Mouse (Mus musculus) intestine, embryonic 15.5 days (tissue): Measurements from ENCODE around the gene BC005624. TPM values are rescaled to one million over a fixed set of nuclear protein-coding genes. Genes with fewer than 3 reads are reported as not detected.

Experiments used
- ATAC-seq: fragments of 200-750 bp; cut with Nextera tagmentation; 2 replicates; pipeline ENCODE4 v1.8.0; 2017; ENCODE audit warnings: moderate TSS enrichment, moderate library complexity
- H3K27ac ChIP-seq: fragments of 300-500 bp; sonication (generic); 2 replicates; pipeline ENCODE4 v1.5.1; 2015; ENCODE audit warnings: mild to moderate bottlenecking, inconsistent platforms
- H3K27me3 ChIP-seq: fragments of 300-500 bp; sonication (generic); replicated peaks from 2 replicates; pipeline ENCODE4 v1.6.1; 2015; ENCODE audit warnings: inconsistent platforms
- H3K36me3 ChIP-seq: fragments of 300-500 bp; sonication (generic); 2 replicates; pipeline ENCODE4 v1.6.1; 2015; ENCODE audit warnings: inconsistent platforms
- H3K4me1 ChIP-seq: fragments of 300-500 bp; sonication (generic); replicated peaks from 2 replicates; pipeline ENCODE4 v1.6.1; 2015; ENCODE audit warnings: inconsistent platforms
- H3K4me2 ChIP-seq: fragments of 300-500 bp; sonication (generic); replicated peaks from 2 replicates; pipeline ENCODE4 v1.6.1; 2015; ENCODE audit warnings: mild to moderate bottlenecking, inconsistent platforms
- H3K4me3 ChIP-seq: fragments of 300-500 bp; sonication (generic); replicated peaks from 2 replicates; pipeline ENCODE4 v1.5.1; 2015; ENCODE audit warnings: inconsistent platforms
- H3K9ac ChIP-seq: fragments of 300-500 bp; sonication (generic); 2 replicates; pipeline ENCODE4 v1.6.1; 2015; ENCODE audit warnings: inconsistent platforms
- H3K9me3 ChIP-seq: fragments of 300-500 bp; sonication (generic); 2 replicates; pipeline ENCODE4 v1.6.1; 2016; ENCODE audit warnings: inconsistent platforms
- WGBS: fragments of 180-500 bp; shearing (Covaris S2); methylation state at CpG from one replicate; pipeline ENCODE4 v1.1.7; 2015; 5-methylcytosine and 5-hydroxymethylcytosine counted together
- polyA plus RNA-seq: library from polyadenylated mRNA; unstranded; fragments of >200 nt; fragmentation: Nextera tagmentation; extraction: Ambion mirVana; gene quantifications from 2 replicates; pipeline ENCODE4 v1.2.1, GENCODE M21; 2015

Gene BC005624
- 48.3 and 49.6 TPM in 2 replicates for polyA plus RNA-seq

- H3K36me3 ChIP-seq = peaks cover 7% of the 10 kb centered on the region
- peak; percentile 98 for ATAC-seq
- under 1% methylated on average over 66 of the region's 66 CpGs for WGBS
- H3K4me2 ChIP-seq = peak within 1 kb of the TSS; percentile 75
- no peaks in the 10 kb centered on the region for H3K9me3 ChIP-seq
- peaks cover 27% of the 10 kb centered on the region for H3K4me1 ChIP-seq
- H3K9ac ChIP-seq = peak within 1 kb of the TSS; percentile 65
- H3K27ac ChIP-seq = no peak within 1 kb of the TSS; the same call in 1 of the 2 replicates
- H3K27me3 ChIP-seq = no peaks in the 10 kb centered on the region
- peak within 1 kb of the TSS; percentile 74 for H3K4me3 ChIP-seq
These were observed at the start of gene BC005624, which contains the start of gene Usp20 for GRCm38 (mm10) chr2:30981790-30982513. Gene BC005624, minus strand, starts transcription at chr2:30982201. Gene Usp20, plus strand, starts transcription at chr2:30982279.

GRCm38 (mm10) chr2:31026642-31027041 is 44.6 kb upstream of the BC005624 start:
- no peak overlapping the region for H3K27ac ChIP-seq
- H3K4me2 ChIP-seq = no peak overlapping the region
- peaks cover 12% of the 10 kb centered on the region for H3K36me3 ChIP-seq
- WGBS = 62% methylated on average over 8 of the region's 8 CpGs
- ATAC-seq = no peak; the same call in 1 of the 2 replicates
- H3K9ac ChIP-seq = no peak overlapping the region
- H3K27me3 ChIP-seq = no peaks in the 10 kb centered on the region
- no peaks in the 10 kb centered on the region for H3K4me1 ChIP-seq
- H3K4me3 ChIP-seq = no peak overlapping the region
- no peaks in the 10 kb centered on the region for H3K9me3 ChIP-seq

GRCm38 (mm10) chr2:31025458-31025857 is 43.5 kb upstream of the BC005624 start:
- no peaks in the 10 kb centered on the region for H3K27me3 ChIP-seq
- H3K9ac ChIP-seq = no peak overlapping the region
- ATAC-seq = no peak
- H3K9me3 ChIP-seq = no peaks in the 10 kb centered on the region
- WGBS = 79% methylated on average over 3 of the region's 3 CpGs
- peaks cover 13% of the 10 kb centered on the region for H3K36me3 ChIP-seq
- no peak overlapping the region for H3K27ac ChIP-seq
- no peak overlapping the region for H3K4me3 ChIP-seq
- H3K4me1 ChIP-seq = no peaks in the 10 kb centered on the region
- H3K4me2 ChIP-seq = no peak overlapping the region

GRCm38 (mm10) chr2:31024618-31025370 is 42.8 kb upstream of the BC005624 start:
- Histone ChIP-seq H3K9me3 (no peaks in the 10 kb centered on the region), H3K27ac (no peak overlapping the region), H3K9ac (no peak overlapping the region), H3K4me2 (no peak overlapping the region), H3K4me1 (no peaks in the 10 kb centered on the region), H3K27me3 (no peaks in the 10 kb centered on the region), H3K36me3 (peaks cover 11% of the 10 kb centered on the region), H3K4me3 (no peak overlapping the region)
- ATAC-seq = peak; percentile 61; the same call in 1 of the 2 replicates
- 27% methylated on average over 5 of the region's 5 CpGs for WGBS

GRCm38 (mm10) chr2:31023940-31024339 is 41.9 kb upstream of the BC005624 start:
- Histone ChIP-seq H3K27ac (no peak overlapping the region), H3K4me3 (no peak overlapping the region), H3K27me3 (no peaks in the 10 kb centered on the region), H3K4me1 (no peaks in the 10 kb centered on the region), H3K9ac (no peak overlapping the region), H3K4me2 (no peak overlapping the region), H3K36me3 (peaks cover 11% of the 10 kb centered on the region), H3K9me3 (no peaks in the 10 kb centered on the region)
- WGBS = 78% methylated on average over 5 of the region's 5 CpGs
- no peak for ATAC-seq

- no peak overlapping the region for H3K9ac ChIP-seq
- no peaks in the 10 kb centered on the region for H3K27me3 ChIP-seq
- no peak overlapping the region for H3K4me2 ChIP-seq
- no peak overlapping the region for H3K4me3 ChIP-seq
- H3K9me3 ChIP-seq = no peaks in the 10 kb centered on the region
- H3K36me3 ChIP-seq = 0 out of 2 replicates have a peak, but pooled peaks cover 2% of the 10 kb centered on the region
- no peak for ATAC-seq
- H3K4me1 ChIP-seq = no peaks in the 10 kb centered on the region
- H3K27ac ChIP-seq = no peak overlapping the region
- WGBS = 83% methylated on average over 2 of the region's 2 CpGs
These were observed 38.2 kb upstream of the BC005624 start for GRCm38 (mm10) chr2:31020202-31020601.

- Histone ChIP-seq H3K36me3 (0 out of 2 replicates have a peak, but pooled peaks cover 2% of the 10 kb centered on the region), H3K27me3 (no peaks in the 10 kb centered on the region), H3K4me3 (no peak overlapping the region), H3K27ac (no peak overlapping the region), H3K4me2 (no peak overlapping the region), H3K9me3 (no peaks in the 10 kb centered on the region), H3K9ac (no peak overlapping the region), H3K4me1 (no peaks in the 10 kb centered on the region)
- WGBS = 83% methylated on average over 8 of the region's 8 CpGs
- no peak for ATAC-seq
These were observed 37.0 kb upstream of the BC005624 start for GRCm38 (mm10) chr2:31019011-31019410.

- Histone ChIP-seq H3K4me2 (no peak overlapping the region), H3K4me1 (no peaks in the 10 kb centered on the region), H3K36me3 (0 out of 2 replicates have a peak, but pooled peaks cover 2% of the 10 kb centered on the region), H3K27me3 (no peaks in the 10 kb centered on the region), H3K9me3 (no peaks in the 10 kb centered on the region), H3K4me3 (no peak overlapping the region), H3K9ac (no peak overlapping the region), H3K27ac (no peak overlapping the region)
- ATAC-seq = no peak
- 88% methylated on average over 8 of the region's 8 CpGs for WGBS
These were observed 36.5 kb upstream of the BC005624 start for GRCm38 (mm10) chr2:31018519-31018918.

- Histone ChIP-seq H3K4me1 (no peaks in the 10 kb centered on the region), H3K9ac (no peak overlapping the region), H3K27ac (no peak overlapping the region), H3K4me2 (no peak overlapping the region), H3K4me3 (no peak overlapping the region), H3K9me3 (no peaks in the 10 kb centered on the region), H3K36me3 (0 out of 2 replicates have a peak, but pooled peaks cover 2% of the 10 kb centered on the region), H3K27me3 (no peaks in the 10 kb centered on the region)
- no peak for ATAC-seq
- 91% methylated on average over 18 of the region's 18 CpGs for WGBS
These were observed 35.8 kb upstream of the BC005624 start for GRCm38 (mm10) chr2:31017625-31018317.

GRCm38 (mm10) chr2:31013371-31014120 is 31.5 kb upstream of the BC005624 start:
- ATAC-seq = no peak
- Histone ChIP-seq H3K27me3 (no peaks in the 10 kb centered on the region), H3K9ac (no peak overlapping the region), H3K4me1 (no peaks in the 10 kb centered on the region), H3K4me2 (no peak overlapping the region), H3K27ac (no peak overlapping the region), H3K4me3 (no peak overlapping the region), H3K9me3 (no peaks in the 10 kb centered on the region), H3K36me3 (0 out of 2 replicates have a peak, but pooled peaks cover 5% of the 10 kb centered on the region)
- 77% methylated on average over 14 of the region's 14 CpGs for WGBS

GRCm38 (mm10) chr2:31007208-31007607 is 25.2 kb upstream of the BC005624 start:
- Histone ChIP-seq H3K27ac (no peak overlapping the region), H3K9ac (no peak overlapping the region), H3K4me3 (no peak overlapping the region), H3K27me3 (no peaks in the 10 kb centered on the region), H3K4me2 (no peak overlapping the region), H3K36me3 (0 out of 2 replicates have a peak, but pooled peaks cover 5% of the 10 kb centered on the region), H3K4me1 (0 out of 2 replicates have a peak, but pooled peaks cover 2% of the 10 kb centered on the region), H3K9me3 (no peaks in the 10 kb centered on the region)
- ATAC-seq = no peak
- 65% methylated on average over 5 of the region's 5 CpGs for WGBS
